Mouse (Mus musculus) layer of hippocampus, adult 18-20 months (tissue): ENCODE measurements around the gene Tnrc6c. TPM values are rescaled to one million over a fixed set of nuclear protein-coding genes. Genes with fewer than 3 reads are reported as not detected.

Experiments
- total RNA-seq, 2 experiments: library from RNA; stranded (reverse); gene quantifications; 2 replicates each; pipeline ENCODE4 v1.2.3; 2021

Tnrc6c gene
- total RNA-seq, 2 experiments from 2014 or later = 66.1 to 67.7 TPM

Other genes with a start within 250 kb of the Tnrc6c start
- under 1 TPM in 1 of 2 experiments, not detected in 1; 0.22 TPM for gene Gm11733, start 169.9 kb upstream of the Tnrc6c start, total RNA-seq
- 1 to 10 TPM in 1 of 2 experiments, under 1 TPM in 1; 0.72 to 1.1 TPM for gene Tmc8, start 127.8 kb downstream of the Tnrc6c start, total RNA-seq
- 10 to 100 TPM in 1 of 2 experiments, 1 to 10 TPM in 1; 5.9 to 10.6 TPM for gene Tmc6, start 127.9 kb downstream of the Tnrc6c start, total RNA-seq
- under 1 TPM in 1 of 2 experiments, not detected in 1; 0.40 TPM for gene 6030468B19Rik, start 143.4 kb downstream of the Tnrc6c start, total RNA-seq
- 1 to 10 TPM; 1.5 to 2.2 TPM for gene Gm20708, start 155.4 kb downstream of the Tnrc6c start, total RNA-seq
- gene Syngr2, start 155.4 kb downstream of the Tnrc6c start, total RNA-seq = 10 to 100 TPM; 12.3 to 12.4 TPM
- gene Afmid, start 171.6 kb downstream of the Tnrc6c start, total RNA-seq = 1 to 10 TPM; 3.3 to 7.3 TPM
- gene Tk1, start 171.8 kb downstream of the Tnrc6c start, total RNA-seq = under 1 TPM; 0.43 to 0.50 TPM
- gene Birc5, start 195.0 kb downstream of the Tnrc6c start, total RNA-seq = 1 to 10 TPM in 1 of 2 experiments, under 1 TPM in 1; 0.82 to 1.1 TPM
- not detected for gene Tmem235, start 206.5 kb downstream of the Tnrc6c start, total RNA-seq
- gene Tha1, start 219.2 kb downstream of the Tnrc6c start, total RNA-seq = 1 to 10 TPM; 2.8 to 3.0 TPM